Mouse (Mus musculus): ENCODE data around the gene Kctd11. TPM values are rescaled to one million over a fixed set of nuclear protein-coding genes. Genes with fewer than 3 reads are reported as not detected.

Kctd11 gene
- polyA plus RNA-seq (2012; rRNA removed; ENCODE audit: low replicate concordance), result 9.5 and 11.7 TPM in 2 replicates

DNA sequence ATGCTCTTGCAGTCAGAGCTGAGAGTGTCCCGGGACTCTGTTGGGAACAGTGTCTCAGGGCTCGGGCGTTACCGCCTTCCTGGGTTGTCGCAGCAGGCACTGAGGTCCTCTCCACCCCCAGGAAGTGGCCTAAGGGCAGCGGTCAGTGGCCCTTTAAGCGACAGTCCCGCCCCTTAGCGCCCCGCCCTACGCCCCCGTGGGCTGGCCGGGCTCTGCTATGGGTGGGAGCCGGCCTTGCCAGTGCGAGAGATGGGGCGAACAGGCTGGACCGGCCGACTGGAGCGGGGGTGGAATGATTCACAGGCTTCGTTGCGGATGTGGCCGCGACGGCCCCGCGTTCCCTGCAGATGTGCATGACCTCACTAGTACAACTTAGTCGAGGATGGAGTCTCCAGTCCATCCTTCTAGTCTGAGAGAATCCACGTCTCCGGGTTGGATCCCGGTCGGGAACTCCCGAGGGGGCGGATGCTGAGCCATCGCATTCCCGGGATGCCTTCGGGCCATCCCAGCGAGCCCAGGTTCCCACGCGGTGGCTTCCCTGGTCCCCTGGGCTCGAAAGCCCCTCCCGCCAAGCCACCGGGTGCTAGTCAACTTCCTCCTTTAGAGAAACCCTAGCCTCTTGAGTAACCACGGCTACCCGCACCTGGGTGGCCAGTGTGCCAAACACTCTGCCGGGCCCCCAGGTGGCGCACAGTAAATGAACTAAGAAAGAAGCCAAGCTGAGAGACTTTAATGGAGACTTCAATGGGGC, at the start of gene Kctd11:
Gene Kctd11 (minus strand): TSS at position 554 of the 751 bp plus-strand sequence.

DNA sequence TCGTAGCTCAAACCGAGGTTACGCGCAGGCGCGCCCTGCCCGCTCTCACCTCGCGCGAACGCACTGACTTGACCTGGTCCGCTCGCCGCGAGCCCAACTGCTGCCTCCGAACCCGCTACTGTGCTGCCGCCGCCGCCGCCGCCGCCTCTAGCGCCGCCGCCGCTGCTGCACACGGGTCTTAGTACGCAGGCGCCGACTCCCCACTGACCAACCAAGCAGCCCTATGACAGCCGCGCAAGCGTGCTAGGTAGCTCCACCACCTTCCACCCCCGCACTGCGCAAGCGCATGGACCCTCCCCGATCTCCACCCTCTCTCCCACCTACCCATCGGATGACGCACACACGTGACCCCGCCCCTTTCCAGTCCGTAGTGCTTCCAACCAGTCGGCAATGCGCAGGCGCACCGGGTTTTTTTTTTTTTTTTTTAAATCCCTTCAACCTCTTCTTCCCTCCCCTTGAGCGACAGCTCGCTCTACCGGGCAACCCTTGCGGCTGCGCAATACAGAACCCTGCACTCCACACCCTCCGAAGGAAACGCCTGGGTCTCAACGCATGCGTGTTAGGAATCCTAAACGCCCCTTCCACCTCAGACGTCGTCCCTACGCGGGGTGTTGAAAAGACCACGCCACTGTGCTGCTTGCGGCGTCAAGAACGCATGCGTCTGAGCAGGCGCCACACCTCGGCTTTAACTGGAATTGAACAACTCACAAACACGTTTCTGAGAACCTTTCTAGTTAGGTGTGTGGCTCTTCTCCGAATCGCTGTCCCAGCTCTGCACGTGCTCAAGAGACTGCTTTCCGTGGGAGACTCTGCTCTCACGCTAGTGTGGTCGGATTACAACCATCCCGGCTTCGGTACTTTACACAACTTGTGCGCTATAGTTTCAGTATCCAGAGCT, 40.2 kb upstream of the Kctd11 start, which contains the start of gene Eif5a:
Gene Eif5a (minus strand): TSS at position 845 of the 898 bp plus-strand sequence.

DNA sequence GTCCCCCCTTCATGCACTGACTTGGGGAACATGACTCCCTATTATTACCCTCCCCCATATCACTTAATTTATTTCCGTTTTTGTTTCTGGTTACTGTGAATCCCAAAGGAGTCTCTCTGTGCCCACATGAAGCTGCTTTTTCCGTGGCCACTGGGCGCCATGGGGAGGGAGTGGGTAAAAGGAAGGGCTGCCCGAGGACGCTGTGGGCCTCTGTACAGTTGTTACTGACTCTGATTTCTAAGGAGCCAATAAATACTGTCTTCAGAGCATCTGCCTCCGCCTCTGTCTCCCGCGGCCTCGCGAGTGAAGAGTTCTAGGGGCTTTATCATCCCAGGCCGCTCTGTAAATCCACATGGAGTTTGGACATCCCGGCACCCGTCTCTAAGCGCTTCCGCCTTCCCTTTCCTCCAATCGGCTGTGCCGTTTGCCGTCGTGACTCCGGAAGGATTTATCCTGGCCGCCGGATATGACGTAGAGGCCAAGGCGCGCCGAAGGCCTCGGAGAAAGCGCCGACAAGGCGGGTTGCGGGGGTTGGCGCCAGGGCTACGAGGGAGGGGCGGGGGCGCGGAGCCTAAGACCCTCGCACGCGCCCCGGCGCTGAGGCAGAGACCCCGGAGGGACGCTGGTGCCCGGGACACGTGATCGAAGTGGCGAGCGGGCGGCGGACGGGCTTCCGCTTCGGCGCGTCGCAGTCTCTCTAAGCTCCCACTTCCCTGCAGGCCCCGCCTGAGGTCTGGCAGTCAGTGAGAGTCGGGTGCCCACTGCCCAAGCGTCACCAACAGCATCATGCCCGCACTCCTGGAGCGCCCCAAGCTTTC, 32.6 kb upstream of the Kctd11 start, which contains the start of gene Gps2:
Gene Gps2 (plus strand): TSS at position 335 of the 818 bp plus-strand sequence.

DNA sequence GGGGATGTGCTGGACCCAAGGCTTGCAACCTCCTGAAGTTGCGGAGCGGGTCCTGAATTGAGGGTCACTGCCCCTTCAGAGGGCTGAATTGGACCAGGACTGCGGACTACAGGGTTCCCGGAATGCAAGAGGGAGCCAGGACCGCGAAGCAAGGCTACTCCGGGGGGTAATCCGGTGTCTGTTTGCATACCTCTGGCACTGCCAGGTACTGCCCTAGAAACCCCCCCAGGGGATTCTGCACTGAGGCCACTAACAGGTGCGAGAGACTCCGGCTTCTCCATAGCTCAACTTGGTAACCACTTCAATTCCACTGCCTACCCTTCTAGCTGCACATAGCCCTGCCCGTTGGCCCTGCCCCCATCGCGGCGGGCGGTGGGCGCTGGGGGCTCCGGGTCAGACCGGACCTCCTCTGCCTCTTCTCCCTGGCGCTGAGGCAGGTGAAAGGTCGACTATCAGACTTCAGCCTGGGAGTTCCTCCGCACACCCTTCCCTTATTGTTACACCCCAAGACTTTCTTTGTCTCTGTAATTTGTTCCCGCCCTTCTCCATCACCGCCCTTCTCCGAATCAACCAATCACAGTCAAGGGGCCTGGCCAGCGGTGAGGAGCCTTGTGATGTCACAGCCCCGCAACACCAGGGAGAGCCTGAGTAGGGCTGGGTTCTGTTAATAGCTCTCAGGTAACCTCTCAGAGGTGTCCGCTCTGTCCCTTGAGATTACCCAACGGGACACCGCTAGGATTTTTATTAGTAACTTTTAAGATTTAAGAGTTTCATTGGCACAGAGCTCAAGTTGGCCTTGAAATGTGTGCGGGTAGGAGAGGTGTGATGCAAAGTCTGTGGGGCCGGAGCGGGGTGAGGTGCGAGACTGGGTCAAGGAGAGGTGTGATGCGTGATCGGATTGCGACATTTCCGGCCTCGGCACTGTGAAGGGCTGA, 19.5 kb upstream of the Kctd11 start, which contains the start of the genes 2810408A11Rik and Neurl4:
Gene 2810408A11Rik (minus strand): TSS at position 517 of the 935 bp plus-strand sequence.
Gene Neurl4 (plus strand): TSS at position 602 of the 935 bp plus-strand sequence.

GRCm38 (mm10) chr11:69895291-69895690, 14.1 kb upstream of the Kctd11 start, which contains the start of gene Acap1:
Gene Acap1, minus strand, starts transcription at chr11:69895539.

DNA sequence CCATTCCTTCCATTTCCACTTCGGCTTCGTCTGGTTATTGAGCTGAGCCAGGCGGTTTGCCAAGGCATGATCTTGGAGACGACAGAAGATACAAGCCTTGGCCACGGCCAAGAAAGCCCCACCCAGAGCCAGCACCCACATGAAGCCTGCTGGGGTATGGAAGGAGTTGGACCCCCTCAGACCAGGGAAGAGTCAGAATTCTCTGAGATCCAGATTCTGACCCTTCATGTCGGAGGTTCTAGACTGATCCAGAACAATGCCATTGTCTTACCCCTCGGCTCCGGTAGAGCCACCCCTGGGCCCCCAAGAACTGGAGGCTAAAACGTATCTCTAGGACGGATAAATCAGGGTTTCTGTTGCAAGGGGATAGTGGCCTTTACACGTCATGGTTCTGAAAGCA, 3.3 kb downstream of the Kctd11 start, which contains the start of gene Tmem95:
Gene Tmem95 (minus strand): TSS at position 141 of the 400 bp plus-strand sequence.

GRCm38 (mm10) chr11:69858113-69858998, 22.9 kb downstream of the Kctd11 start, which contains the start of gene Tnk1:
Gene Tnk1, minus strand, starts transcription at chr11:69858730.

GRCm38 (mm10) chr11:69846198-69846680, 35.0 kb downstream of the Kctd11 start, which contains the start of gene Plscr3:
Gene Plscr3, plus strand, starts transcription at chr11:69846376.

DNA sequence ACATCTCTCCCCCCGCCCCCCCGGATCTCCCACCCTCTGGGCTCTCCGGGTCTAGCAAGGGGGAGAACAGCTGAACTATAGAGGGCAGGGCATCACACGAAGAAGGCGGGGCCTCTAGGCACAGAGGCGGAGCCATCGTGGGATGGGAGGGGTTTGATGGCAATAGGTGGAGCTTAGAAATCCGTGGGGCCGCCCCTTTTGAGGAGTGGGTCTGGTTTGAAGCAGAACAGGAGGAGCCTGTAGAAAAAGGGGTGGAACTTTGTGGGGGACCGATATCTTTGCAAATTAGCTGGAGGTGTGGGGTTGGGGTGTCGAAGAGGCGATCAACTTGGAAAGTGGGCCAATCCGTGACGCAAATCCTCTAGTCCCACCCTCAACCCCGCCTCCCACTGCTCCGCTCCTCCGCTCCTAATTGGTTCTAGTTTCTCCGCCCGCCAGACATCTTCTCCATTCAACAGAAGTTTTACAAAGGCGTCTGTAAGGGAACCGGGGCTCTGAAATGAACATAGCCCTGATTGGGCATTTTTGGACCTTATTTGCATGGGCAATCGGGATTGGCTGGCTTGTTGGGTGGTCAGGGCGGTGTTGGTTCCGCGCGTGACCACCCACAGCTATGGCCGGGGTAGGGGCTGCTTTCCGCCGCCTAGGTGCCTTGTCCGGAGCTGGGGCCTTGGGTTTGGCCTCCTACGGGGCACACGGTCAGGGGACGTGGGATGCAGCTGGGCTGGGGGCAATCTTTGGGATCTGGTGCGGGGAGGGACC, 43.1 kb downstream of the Kctd11 start, which contains the start of gene Tmem256:
Gene Tmem256 (plus strand): TSS at position 563 of the 762 bp plus-strand sequence.

GRCm38 (mm10) chr11:69837604-69837951, 43.6 kb downstream of the Kctd11 start, which contains the start of gene Nlgn2:
Gene Nlgn2, minus strand, starts transcription at chr11:69837784.

Other genes starting within 250 kb of the Kctd11 start
- gene Fxr2, start 248.4 kb downstream of the Kctd11 start, polyA plus RNA-seq (2012; rRNA removed; ENCODE audit: low replicate concordance), result 58.6 and 88.5 TPM in 2 replicates
- gene Sox15, start 226.1 kb downstream of the Kctd11 start, polyA plus RNA-seq (2012; rRNA removed; ENCODE audit: low replicate concordance), result 0.15 and 0.24 TPM in 2 replicates
- gene Mpdu1, start 218.8 kb downstream of the Kctd11 start, polyA plus RNA-seq (2012; rRNA removed; ENCODE audit: low replicate concordance), result 144 and 237 TPM in 2 replicates
- gene Cd68, start 215.3 kb downstream of the Kctd11 start, polyA plus RNA-seq (2012; rRNA removed; ENCODE audit: low replicate concordance), result 56.3 and 61.7 TPM in 2 replicates
- gene Eif4a1, start 209.0 kb downstream of the Kctd11 start, polyA plus RNA-seq (2012; rRNA removed; ENCODE audit: low replicate concordance), result 319 and 587 TPM in 2 replicates
- 85.1 and 101 TPM in 2 replicates for gene Senp3, start 199.3 kb downstream of the Kctd11 start, polyA plus RNA-seq (2012; rRNA removed; ENCODE audit: low replicate concordance)
- 6.3 and 13.6 TPM in 2 replicates for gene Tnfsf13, start 195.6 kb downstream of the Kctd11 start, polyA plus RNA-seq (2012; rRNA removed; ENCODE audit: low replicate concordance)
- gene Tnfsf12, start 185.6 kb downstream of the Kctd11 start, polyA plus RNA-seq (2012; rRNA removed; ENCODE audit: low replicate concordance), result 46.0 and 77.8 TPM in 2 replicates
- 9.8 and 12.9 TPM in 2 replicates for gene Tnfsfm13, start 185.3 kb downstream of the Kctd11 start, polyA plus RNA-seq (2012; rRNA removed; ENCODE audit: low replicate concordance)
- 15.1 and 47.7 TPM in 2 replicates for gene Polr2a, start 122.8 kb downstream of the Kctd11 start, polyA plus RNA-seq (2012; rRNA removed; ENCODE audit: low replicate concordance)
- 0.10 and 0.21 TPM in 2 replicates for gene Slc35g3, start 119.4 kb downstream of the Kctd11 start, polyA plus RNA-seq (2012; rRNA removed; ENCODE audit: low replicate concordance)
- gene Zbtb4, start 115.5 kb downstream of the Kctd11 start, polyA plus RNA-seq (2012; rRNA removed; ENCODE audit: low replicate concordance), result 44.2 and 58.0 TPM in 2 replicates
- gene Chrnb1, start 85.5 kb downstream of the Kctd11 start, polyA plus RNA-seq (2012; rRNA removed; ENCODE audit: low replicate concordance), result 15.3 and 30.1 TPM in 2 replicates
- gene Fgf11, start 79.5 kb downstream of the Kctd11 start, polyA plus RNA-seq (2012; rRNA removed; ENCODE audit: low replicate concordance), result 9.8 and 16.7 TPM in 2 replicates
- gene Tmem102, start 75.8 kb downstream of the Kctd11 start, polyA plus RNA-seq (2012; rRNA removed; ENCODE audit: low replicate concordance), result 0.16 and 7.0 TPM in 2 replicates
- not detected in 2 replicates for gene Gm39566, start 66.1 kb downstream of the Kctd11 start, polyA plus RNA-seq (2012; rRNA removed; ENCODE audit: low replicate concordance)
- gene Spem2, start 62.9 kb downstream of the Kctd11 start, polyA plus RNA-seq (2012; rRNA removed; ENCODE audit: low replicate concordance), result not detected in 2 replicates
- 0.31 TPM in 1 of 2 replicates, not detected in the other for gene Spem1, start 59.2 kb downstream of the Kctd11 start, polyA plus RNA-seq (2012; rRNA removed; ENCODE audit: low replicate concordance)
- 21.2 and 76.1 TPM in 2 replicates for gene Nlgn2, start 43.6 kb downstream of the Kctd11 start, polyA plus RNA-seq (2012; rRNA removed; ENCODE audit: low replicate concordance)
- 256 and 336 TPM in 2 replicates for gene Tmem256, start 42.9 kb downstream of the Kctd11 start, polyA plus RNA-seq (2012; rRNA removed; ENCODE audit: low replicate concordance)
- 134 and 164 TPM in 2 replicates for gene Plscr3, start 35.0 kb downstream of the Kctd11 start, polyA plus RNA-seq (2012; rRNA removed; ENCODE audit: low replicate concordance)
- gene Tnk1, start 22.7 kb downstream of the Kctd11 start, polyA plus RNA-seq (2012; rRNA removed; ENCODE audit: low replicate concordance), result 5.0 and 6.3 TPM in 2 replicates
- gene Tmem95, start 3.4 kb downstream of the Kctd11 start, polyA plus RNA-seq (2012; rRNA removed; ENCODE audit: low replicate concordance), result not detected in 2 replicates
- 3.5 and 5.1 TPM in 2 replicates for gene Acap1, start 14.1 kb upstream of the Kctd11 start, polyA plus RNA-seq (2012; rRNA removed; ENCODE audit: low replicate concordance)
- gene 2810408A11Rik, start 19.6 kb upstream of the Kctd11 start, polyA plus RNA-seq (2012; rRNA removed; ENCODE audit: low replicate concordance), result 0.82 and 2.1 TPM in 2 replicates
- gene Neurl4, start 19.7 kb upstream of the Kctd11 start, polyA plus RNA-seq (2012; rRNA removed; ENCODE audit: low replicate concordance), result 40.1 and 69.0 TPM in 2 replicates
- 74.4 and 90.7 TPM in 2 replicates for gene Gps2, start 32.5 kb upstream of the Kctd11 start, polyA plus RNA-seq (2012; rRNA removed; ENCODE audit: low replicate concordance)
- gene Eif5a, start 40.6 kb upstream of the Kctd11 start, polyA plus RNA-seq (2012; rRNA removed; ENCODE audit: low replicate concordance), result 533 and 726 TPM in 2 replicates
- 8.7 and 20.8 TPM in 2 replicates for gene Ybx2, start 54.4 kb upstream of the Kctd11 start, polyA plus RNA-seq (2012; rRNA removed; ENCODE audit: low replicate concordance)
- 205 and 344 TPM in 2 replicates for gene Slc2a4, start 66.8 kb upstream of the Kctd11 start, polyA plus RNA-seq (2012; rRNA removed; ENCODE audit: low replicate concordance)
- 0.49 and 65.8 TPM in 2 replicates for gene Cldn7, start 83.4 kb upstream of the Kctd11 start, polyA plus RNA-seq (2012; rRNA removed; ENCODE audit: low replicate concordance)
- gene Ctdnep1, start 99.8 kb upstream of the Kctd11 start, polyA plus RNA-seq (2012; rRNA removed; ENCODE audit: low replicate concordance), result 106 and 148 TPM in 2 replicates
- gene Elp5, start 101.1 kb upstream of the Kctd11 start, polyA plus RNA-seq (2012; rRNA removed; ENCODE audit: low replicate concordance), result 95.6 and 101 TPM in 2 replicates
- gene Gabarap, start 109.7 kb upstream of the Kctd11 start, polyA plus RNA-seq (2012; rRNA removed; ENCODE audit: low replicate concordance), result 566 and 640 TPM in 2 replicates
- gene Phf23, start 114.4 kb upstream of the Kctd11 start, polyA plus RNA-seq (2012; rRNA removed; ENCODE audit: low replicate concordance), result 17.1 and 38.9 TPM in 2 replicates
- gene Dvl2, start 119.2 kb upstream of the Kctd11 start, polyA plus RNA-seq (2012; rRNA removed; ENCODE audit: low replicate concordance), result 9.4 and 27.1 TPM in 2 replicates
- gene Acadvl, start 134.0 kb upstream of the Kctd11 start, polyA plus RNA-seq (2012; rRNA removed; ENCODE audit: low replicate concordance), result 153 and 251 TPM in 2 replicates
- 16.9 and 56.2 TPM in 2 replicates for gene Dlg4, start 135.5 kb upstream of the Kctd11 start, polyA plus RNA-seq (2012; rRNA removed; ENCODE audit: low replicate concordance)
- gene Asgr1, start 172.7 kb upstream of the Kctd11 start, polyA plus RNA-seq (2012; rRNA removed; ENCODE audit: low replicate concordance), result 0.13 and 0.24 TPM in 2 replicates
- 1.3 and 5.5 TPM in 2 replicates for gene Asgr2, start 211.2 kb upstream of the Kctd11 start, polyA plus RNA-seq (2012; rRNA removed; ENCODE audit: low replicate concordance)
- gene Mgl2, start 248.9 kb upstream of the Kctd11 start, polyA plus RNA-seq (2012; rRNA removed; ENCODE audit: low replicate concordance), result 25.4 and 35.8 TPM in 2 replicates